Mouse (Mus musculus): ENCODE data around the gene AC109138.7.

GRCm38 (mm10) chr19:4169810-4170209 lies 44.3 kb upstream of the AC109138.7 start:
- no peak for TF ChIP-seq CTCF (IDR thresholded peaks at IDR 0.05; ENCODE audit: borderline replicate concordance, insufficient read depth, low read length)
- TF ChIP-seq POLR2A (IDR thresholded peaks at IDR 0.05; ENCODE audit: low read depth, low read length): no peak
